ENCODE assay signal across 25 mouse cellular contexts in the genomic region with DNA sequence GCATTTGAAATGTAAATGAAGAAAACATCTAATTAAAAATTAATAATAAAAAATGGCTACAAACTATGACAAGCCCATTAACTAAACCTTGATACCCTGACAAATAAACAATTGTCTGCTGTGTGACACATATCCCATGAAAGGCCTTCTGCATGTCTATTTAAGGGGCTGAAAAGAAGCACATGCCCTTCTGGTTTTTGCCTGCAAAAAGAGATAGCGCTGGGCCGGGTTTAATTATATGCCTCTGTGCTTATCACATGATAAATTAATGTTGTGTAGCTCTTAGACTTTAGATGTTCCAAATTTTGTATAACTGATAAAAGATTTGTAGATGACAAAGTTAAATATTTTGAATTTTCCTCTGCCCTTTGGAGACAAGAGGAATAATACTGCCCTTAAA. TPM values are rescaled to one million over a fixed set of nuclear protein-coding genes. Genes with fewer than 3 reads are reported as not detected.
DNase-seq lines count a peak whose midpoint lies in the region; ATAC-seq and TF ChIP-seq lines count a peak whose summit lies in the region.
"Had no signal": no experiment of that assay in that cellular context is flagged by ENCODE, and none has a peak within 500 bp of the region (broad histone marks: within the 10 kb centered on the region; RNA-seq: fewer than 3 reads in every experiment).

No protein-coding gene starts in this region.

- H3K9ac ChIP-seq in MEL (ENCODE audit: control insufficient read depth, low read depth, low read length, poor library complexity, severe bottlenecking), result no peak overlapping the region
- H3K9ac ChIP-seq in liver, embryonic 11.5 days (ENCODE audit: low read depth, low read length), result no peak overlapping the region
- H3K9ac ChIP-seq in liver, postnatal 0 days (replicated peaks), result no peak overlapping the region
- H3K9ac ChIP-seq in forebrain, embryonic 13.5 days, result no peak overlapping the region
- H3K9ac ChIP-seq: hindbrain, embryonic 15.5 days; limb, embryonic 12.5 days; lung, embryonic 14.5 days; neural tube, embryonic 13.5 days had no signal

- no peak overlapping the region for H3K27ac ChIP-seq in MEL (ENCODE audit: control insufficient read depth, low read depth, low read length)
- H3K27ac ChIP-seq in liver, embryonic 11.5 days (ENCODE audit: low read depth, low read length), result 0 out of 2 replicates have a peak overlapping the region, but pooled peaks have one; percentile 29
- H3K27ac ChIP-seq in liver, postnatal 0 days (ENCODE audit: low read depth), result no peak overlapping the region
- no peak overlapping the region for H3K27ac ChIP-seq in forebrain, embryonic 13.5 days
- H3K27ac ChIP-seq: embryonic facial prominence, embryonic 10.5 days; heart, embryonic 10.5 days; hindbrain, embryonic 15.5 days; limb, embryonic 12.5 days; neural tube, embryonic 13.5 days had no signal

- no peaks in the 10 kb centered on the region for H3K9me3 ChIP-seq in MEL (replicated peaks; ENCODE audit: insufficient read depth, low read length)
- no peaks in the 10 kb centered on the region for H3K9me3 ChIP-seq in liver, embryonic 11.5 days (ENCODE audit: control insufficient read depth, low read length)
- H3K9me3 ChIP-seq in liver, postnatal 0 days (ENCODE audit: low read length), result no peaks in the 10 kb centered on the region
- H3K9me3 ChIP-seq in forebrain, embryonic 13.5 days (replicated peaks), result no peaks in the 10 kb centered on the region
- H3K9me3 ChIP-seq: embryonic facial prominence, embryonic 10.5 days; heart, embryonic 10.5 days; hindbrain, embryonic 15.5 days; limb, embryonic 12.5 days; megakaryocyte, embryonic 14.5 days; neural tube, embryonic 13.5 days had no signal

- 53% methylated on average over 2 of the region's 2 CpGs for WGBS in liver, embryonic 11.5 days
- 64% methylated on average over 2 of the region's 2 CpGs for WGBS in liver, postnatal 0 days (ENCODE audit: insufficient replicate concordance)
- WGBS in forebrain, embryonic 13.5 days, result 61% methylated on average over 2 of the region's 2 CpGs

- H3K4me3 ChIP-seq in MEL (ENCODE audit: control insufficient read depth in 1 of 2, insufficient read depth in 1 of 2, low read depth in 2 of 2, low read length in 2 of 2), result no peak overlapping the region
- H3K4me3 ChIP-seq in liver, embryonic 11.5 days (ENCODE audit: low read depth, low read length), result no peak overlapping the region
- no peak overlapping the region for H3K4me3 ChIP-seq in liver, postnatal 0 days (ENCODE audit: low read depth, low read length)
- H3K4me3 ChIP-seq in forebrain, embryonic 13.5 days, result no peak overlapping the region
- H3K4me3 ChIP-seq: embryonic facial prominence, embryonic 10.5 days; heart, embryonic 10.5 days; hindbrain, embryonic 15.5 days; limb, embryonic 12.5 days; myocyte; neural tube, embryonic 13.5 days had no signal

- H3K4me2 ChIP-seq in liver, embryonic 11.5 days, result no peak overlapping the region
- no peak overlapping the region for H3K4me2 ChIP-seq in liver, postnatal 0 days (ENCODE audit: low read depth, low read length)
- H3K4me2 ChIP-seq in forebrain, embryonic 13.5 days, result no peak overlapping the region
- H3K4me2 ChIP-seq: hindbrain, embryonic 15.5 days; limb, embryonic 12.5 days; lung, embryonic 14.5 days; neural tube, embryonic 13.5 days had no signal

- TF ChIP-seq POLR2A in MEL (IDR thresholded peaks at IDR 0.05; ENCODE audit: control insufficient read depth in 1 of 2, insufficient read depth in 1 of 2, low read depth in 1 of 2, low read length in 2 of 2, poor library complexity in 1 of 2), result no peak

- no peak for TF ChIP-seq RAD21 in MEL (IDR thresholded peaks at IDR 0.05; ENCODE audit: low read depth, low read length)

- TF ChIP-seq CTCF in MEL (IDR thresholded peaks at IDR 0.05 in 2 of 3, conservative IDR thresholded peaks at IDR 0.05 in 1 of 3; ENCODE audit: control insufficient read depth in 1 of 3, insufficient read depth in 1 of 3, low read depth in 2 of 3, low read length in 3 of 3, poor library complexity in 1 of 3, severe bottlenecking in 1 of 3), result no peak
- no peak for TF ChIP-seq CTCF in liver, postnatal 0 days (IDR thresholded peaks at IDR 0.05; ENCODE audit: low read depth)

- no peaks in the 10 kb centered on the region for H3K27me3 ChIP-seq in MEL (ENCODE audit: control insufficient read depth in 1 of 2, insufficient read depth in 2 of 2, low read length in 2 of 2)
- no peaks in the 10 kb centered on the region for H3K27me3 ChIP-seq in liver, embryonic 11.5 days (replicated peaks; ENCODE audit: control insufficient read depth, insufficient read depth, low read length)
- H3K27me3 ChIP-seq in liver, postnatal 0 days (ENCODE audit: insufficient read depth, low read length), result no peaks in the 10 kb centered on the region
- no peaks in the 10 kb centered on the region for H3K27me3 ChIP-seq in forebrain, embryonic 13.5 days
- H3K27me3 ChIP-seq: hindbrain, embryonic 15.5 days; limb, embryonic 12.5 days; megakaryocyte, embryonic 14.5 days; neural tube, embryonic 13.5 days had no signal

- peak; percentile 77 for ATAC-seq in liver, embryonic 11.5 days (replicated peaks; ENCODE audit: low FRiP score)
- no peak for ATAC-seq in liver, postnatal 0 days
- ATAC-seq in forebrain, embryonic 13.5 days, result no peak
- ATAC-seq: midbrain, embryonic 16.5 days had no signal

- peak; percentile 19 for DNase-seq in heart, adult 11 months
- no peak for DNase-seq in heart, postnatal 4 days
- peak; percentile 25 for DNase-seq in MEL (ENCODE audit: low read depth, low spot score)
- no peak for DNase-seq in liver, embryonic 11.5 days (ENCODE audit: low spot score)
- no peak for DNase-seq in liver, postnatal 0 days
- no peak for DNase-seq in left cerebral cortex, adult 18-20 months (ENCODE audit: low spot score in 2 of 2)
- no peak for DNase-seq in gastrocnemius, postnatal 36 days
- DNase-seq: cerebellum, adult 2 months; kidney, adult 2 months; kidney, postnatal 25 days; layer of hippocampus, postnatal 36 days; lung, embryonic 14.5 days; right cerebral cortex, adult 18-20 months; right cerebral cortex, postnatal 4 days; thymus, adult 18-20 months; thymus, postnatal 4 days had no signal

- peak in 1 of 2 experiments; percentile 27; a peak in 1 of 4 replicates for TF ChIP-seq EP300 in MEL (IDR thresholded peaks at IDR 0.05; ENCODE audit: low read depth in 1 of 2, low read length in 2 of 2)
- peak; percentile 74 for TF ChIP-seq EP300 in liver, postnatal 0 days (IDR thresholded peaks at IDR 0.05; ENCODE audit: low read depth)

- intact Hi-C loops in gastrocnemius, postnatal 36 days (cut with DNase I), result no loop called here

- H3K36me3 ChIP-seq in MEL (ENCODE audit: control insufficient read depth in 1 of 2, insufficient read depth in 2 of 2, low read length in 2 of 2), result peaks cover 0 to 7% of the 10 kb centered on the region in 2 experiments; a peak in 2 of 4 replicates
- H3K36me3 ChIP-seq in liver, embryonic 11.5 days (ENCODE audit: control insufficient read depth, insufficient read depth, low read length), result no peaks in the 10 kb centered on the region
- H3K36me3 ChIP-seq in liver, postnatal 0 days (replicated peaks; ENCODE audit: insufficient read depth, low read length), result no peaks in the 10 kb centered on the region
- H3K36me3 ChIP-seq in forebrain, embryonic 13.5 days (ENCODE audit: poor library complexity, severe bottlenecking), result no peaks in the 10 kb centered on the region
- H3K36me3 ChIP-seq: embryonic facial prominence, embryonic 10.5 days; heart, embryonic 10.5 days; hindbrain, embryonic 15.5 days; limb, embryonic 12.5 days; neural tube, embryonic 13.5 days had no signal

- H3K4me1 ChIP-seq in MEL (ENCODE audit: control insufficient read depth in 1 of 2, insufficient read depth in 2 of 2, low read length in 2 of 2), result peaks cover 2 to 7% of the 10 kb centered on the region in 2 experiments; a peak in 3 of 4 replicates
- peaks cover 19% of the 10 kb centered on the region for H3K4me1 ChIP-seq in liver, embryonic 11.5 days (replicated peaks; ENCODE audit: control insufficient read depth, insufficient read depth, low read length)
- H3K4me1 ChIP-seq in liver, postnatal 0 days (ENCODE audit: insufficient read depth), result peaks cover 22% of the 10 kb centered on the region
- no peaks in the 10 kb centered on the region for H3K4me1 ChIP-seq in forebrain, embryonic 13.5 days
- H3K4me1 ChIP-seq: hindbrain, embryonic 15.5 days had no signal

- H3K79me2 ChIP-seq in MEL (ENCODE audit: control insufficient read depth, insufficient read depth, low read length, poor library complexity), result no peaks in the 10 kb centered on the region

TF ChIP-seq in MEL, 35 proteins besides CTCF, POLR2A, EP300 and RAD21:
- TF ChIP-seq TCF12 (IDR thresholded peaks at IDR 0.05; ENCODE audit: low read depth, low read length) (peak; percentile 42; the same call in 1 of the 2 replicates), KAT2A (conservative IDR thresholded peaks at IDR 0.05; ENCODE audit: low read depth, low read length) (no peak), CHD2 (IDR thresholded peaks at IDR 0.05; ENCODE audit: low read length) (no peak), USF1 (IDR thresholded peaks at IDR 0.05; ENCODE audit: low read depth, low read length) (peak; percentile 14; the same call in 1 of the 2 replicates), GATA1 (IDR thresholded peaks at IDR 0.05; ENCODE audit: low read depth, low read length) (0 out of 2 replicates have a peak, but pooled peaks have one; percentile 19)

RNA-seq across cellular contexts. Expression of a gene that starts 9.2 kb away (rescaled TPM):
- 10 to 100 TPM; 23.4 to 29.1 TPM for total RNA-seq in heart, postnatal 4 days (2021)
- total RNA-seq in MEL (2012; rRNA removed), result 2.5 and 4.0 TPM in 2 replicates
- 1 to 10 TPM in 1 of 2 experiments, not detected in 1; 8.9 TPM for polyA plus RNA-seq in MEL (2012; ENCODE audit: insufficient read depth in 1 of 2, insufficient read length in 2 of 2, low read depth in 1 of 2, low replicate concordance in 2 of 2, missing spikeins in 1 of 2)
- polyA plus RNA-seq in liver, embryonic 11.5 days (2014; fragmentation: Nextera tagmentation; extraction: Ambion mirVana), result 66.0 and 67.9 TPM in 2 replicates
- 11.8 and 16.8 TPM in 2 replicates for polyA plus RNA-seq in liver, postnatal 0 days (2015; fragmentation: Nextera tagmentation; extraction: Ambion mirVana)
- 5.3 and 5.7 TPM in 2 replicates for polyA plus RNA-seq in forebrain, embryonic 13.5 days (2015; fragmentation: Nextera tagmentation; extraction: Ambion mirVana)
- total RNA-seq in left cerebral cortex, adult 18-20 months (2021), result 10 to 100 TPM; 22.4 to 25.8 TPM
- total RNA-seq in gastrocnemius, postnatal 36 days (2021), result 100 to 1,000 TPM; 133 to 134 TPM

Comparison
In these comparisons a context has a peak if more than half of its experiments do, and no peak if none do; other contexts are left out.
1. DNase-seq: peak in heart, adult 11 months (single experiment) and MEL (single experiment); none in heart, postnatal 4 days (single experiment), liver, embryonic 11.5 days (single experiment), liver, postnatal 0 days (single experiment), left cerebral cortex, adult 18-20 months (0 of 2) and gastrocnemius, postnatal 36 days (0 of 2).
2. RNA of a gene that starts 9.2 kb away (total RNA-seq): 133 to 134 TPM in gastrocnemius, postnatal 36 days; 23.4 to 29.1 TPM in heart, postnatal 4 days, 22.4 to 25.8 TPM in left cerebral cortex, adult 18-20 months and 2.5 to 4.0 TPM in MEL; every median in the first group is over 4 times any median in the second.